Mouse (Mus musculus) forebrain, embryonic 16.5 days (tissue): ENCODE measurements around the gene Fgfr2. TPM values are rescaled to one million over a fixed set of nuclear protein-coding genes. Genes with fewer than 3 reads are reported as not detected.

Experiments
- ATAC-seq: fragments of 200-750 bp; cut with Nextera tagmentation; 2 replicates; pipeline ENCODE4 v1.8.0; 2017; ENCODE audit warnings: mild to moderate bottlenecking, moderate library complexity
- H3K27ac ChIP-seq: fragments of 300-500 bp; sonication (generic); 2 replicates; pipeline ENCODE4 v1.5.1; 2014; ENCODE audit warnings: low read length, control low read depth
- H3K27me3 ChIP-seq: fragments of 300-500 bp; sonication (generic); replicated peaks from 2 replicates; pipeline ENCODE4 v1.6.1; 2014; ENCODE audit warnings: low read length; ENCODE audit not compliant: control insufficient read depth, insufficient read depth
- H3K36me3 ChIP-seq: fragments of 300-500 bp; sonication (generic); 2 replicates; pipeline ENCODE4 v1.6.1; 2014; ENCODE audit not compliant: control insufficient read depth, insufficient read depth
- H3K4me1 ChIP-seq: fragments of 300-500 bp; sonication (generic); replicated peaks from 2 replicates; pipeline ENCODE4 v1.6.1; 2014; ENCODE audit warnings: low read length; ENCODE audit not compliant: control insufficient read depth, insufficient read depth
- H3K4me2 ChIP-seq: fragments of 300-500 bp; sonication (generic); 2 replicates; pipeline ENCODE4 v1.6.1; 2014; ENCODE audit warnings: mild to moderate bottlenecking, low read length, control low read depth
- H3K4me3 ChIP-seq: fragments of 300-500 bp; sonication (generic); replicated peaks from 2 replicates; pipeline ENCODE4 v1.5.1; 2014; ENCODE audit warnings: mild to moderate bottlenecking, low read length, control low read depth
- H3K9ac ChIP-seq: fragments of 300-500 bp; sonication (generic); replicated peaks from 2 replicates; pipeline ENCODE4 v1.6.1; 2014; ENCODE audit warnings: low read depth, low read length, control low read depth
- H3K9me3 ChIP-seq: fragments of 300-500 bp; sonication (generic); 2 replicates; pipeline ENCODE4 v1.6.1; 2016; ENCODE audit warnings: low read length; ENCODE audit not compliant: control insufficient read depth
- WGBS: fragments of 180-500 bp; shearing (Covaris S2); extraction: QIAGEN DNeasy Blood & Tissue Kit; methylation state at CpG from one replicate; pipeline ENCODE4 v1.1.7; 2014; 5-methylcytosine and 5-hydroxymethylcytosine counted together
- polyA plus RNA-seq: library from polyadenylated mRNA; unstranded; fragments of >200 nt; fragmentation: Nextera tagmentation; extraction: Ambion mirVana; gene quantifications from 2 replicates; pipeline ENCODE4 v1.2.1, GENCODE M21; 2015

Gene Fgfr2
- polyA plus RNA-seq, 1 experiment from 2014 or later, result 39.2 TPM

DNA sequence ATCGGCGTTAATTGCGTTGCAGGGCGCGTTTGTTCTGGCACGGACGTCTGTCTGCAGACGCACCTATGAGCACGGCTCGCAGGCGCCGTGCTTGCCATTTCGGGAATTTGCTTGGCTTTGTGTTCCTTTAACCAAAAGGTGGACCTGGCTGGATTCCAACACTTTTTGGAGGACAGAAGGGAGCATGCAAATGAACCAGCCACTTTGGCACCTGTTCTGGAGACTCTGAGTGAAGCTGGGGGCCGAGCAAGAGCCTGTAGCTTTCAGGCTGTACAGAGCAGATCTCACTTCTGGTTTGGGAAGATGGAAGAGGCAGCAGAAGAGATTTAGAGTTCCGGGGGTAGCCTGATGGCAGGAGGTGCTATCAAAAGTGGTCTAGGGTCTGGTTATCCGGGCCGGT, 1494.8 kb downstream of the Fgfr2 start:
- Histone ChIP-seq H3K27me3 (0 out of 2 replicates have a peak, but pooled peaks cover 4% of the 10 kb centered on the region), H3K4me3 (no peak overlapping the region), H3K4me2 (peak overlapping the region; percentile 18; the same call in 1 of the 2 replicates), H3K9me3 (no peaks in the 10 kb centered on the region), H3K4me1 (peaks cover 21% of the 10 kb centered on the region), H3K9ac (no peak overlapping the region), H3K27ac (peak overlapping the region; percentile 89), H3K36me3 (no peaks in the 10 kb centered on the region)
- WGBS, result 50% methylated on average over 17 of the region's 17 CpGs
- ATAC-seq, result peak; percentile 54

DNA sequence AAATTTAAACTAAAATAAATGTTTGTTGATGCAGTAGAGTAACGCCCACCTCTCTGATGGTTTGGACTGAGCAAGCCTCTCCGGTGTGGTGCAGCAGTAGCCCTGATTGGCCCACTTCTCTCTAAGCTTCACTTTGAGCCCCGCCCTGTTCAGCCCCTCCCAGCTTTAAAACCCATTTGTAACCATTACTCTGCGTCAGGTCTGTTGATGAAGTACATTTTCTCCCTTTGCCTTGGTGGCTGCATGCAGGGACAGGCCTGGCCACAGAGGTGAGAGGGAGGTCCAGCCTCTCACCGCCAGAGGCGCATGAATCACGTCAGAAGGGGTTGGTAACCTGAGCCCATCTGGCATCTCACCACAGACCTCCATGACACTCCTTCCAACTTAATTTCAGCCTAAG, 1513.5 kb downstream of the Fgfr2 start:
- Histone ChIP-seq H3K9ac (no peak overlapping the region), H3K4me3 (no peak overlapping the region), H3K27me3 (no peaks in the 10 kb centered on the region; the same call in 1 of the 2 replicates), H3K4me2 (no peak overlapping the region), H3K27ac (no peak overlapping the region), H3K9me3 (no peaks in the 10 kb centered on the region), H3K4me1 (no peaks in the 10 kb centered on the region), H3K36me3 (no peaks in the 10 kb centered on the region)
- 40% methylated on average over 7 of the region's 7 CpGs for WGBS
- ATAC-seq, result no peak

DNA sequence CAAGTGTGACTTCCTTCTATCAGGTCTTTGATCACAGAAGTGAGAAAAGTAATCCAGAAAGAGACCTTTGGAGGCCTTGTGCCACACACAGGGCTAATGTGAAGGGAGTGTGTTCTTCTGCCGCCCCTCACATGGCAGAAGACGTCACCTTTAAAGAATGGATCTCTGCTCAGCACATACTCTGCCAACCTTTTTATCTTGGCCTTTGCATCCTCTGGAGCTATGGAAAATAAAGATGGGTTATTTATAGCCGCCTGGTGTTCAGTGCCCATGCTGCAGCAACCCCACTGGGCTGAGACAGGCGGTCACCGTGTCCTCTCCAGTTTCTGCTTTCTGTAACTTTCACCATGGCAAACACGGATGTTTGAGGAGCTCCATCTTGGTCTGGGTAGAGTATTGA, 1515.1 kb downstream of the Fgfr2 start:
- no peaks in the 10 kb centered on the region; the same call in 1 of the 2 replicates for H3K27me3 ChIP-seq
- H3K36me3 ChIP-seq, result no peaks in the 10 kb centered on the region
- H3K4me2 ChIP-seq, result no peak overlapping the region
- no peak overlapping the region for H3K9ac ChIP-seq
- no peaks in the 10 kb centered on the region for H3K9me3 ChIP-seq
- H3K4me3 ChIP-seq, result no peak overlapping the region
- 91% methylated on average over 6 of the region's 6 CpGs for WGBS
- ATAC-seq, result no peak
- H3K4me1 ChIP-seq, result no peaks in the 10 kb centered on the region
- no peak overlapping the region for H3K27ac ChIP-seq

DNA sequence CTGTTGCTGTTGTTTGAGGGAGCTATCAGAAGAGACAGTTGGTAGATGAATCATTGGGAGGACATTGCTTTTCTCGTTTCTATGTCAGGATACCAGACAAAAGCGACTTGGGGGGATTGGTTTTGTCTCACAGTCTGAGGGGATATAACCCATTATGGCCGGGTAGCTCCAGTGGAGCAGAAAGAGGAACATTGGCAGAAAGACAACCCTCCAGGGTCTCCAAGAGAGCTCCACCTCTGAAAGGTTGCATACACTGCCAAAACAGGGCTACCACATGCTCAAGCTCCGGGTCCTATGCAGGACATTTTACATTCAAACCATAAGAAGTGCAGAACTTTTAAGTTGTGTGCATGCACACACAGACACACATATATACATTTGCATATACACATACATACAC, 1517.7 kb downstream of the Fgfr2 start:
- H3K4me3 ChIP-seq, result no peak overlapping the region
- H3K9ac ChIP-seq, result no peak overlapping the region
- no peak for ATAC-seq
- H3K27me3 ChIP-seq, result peaks cover 7% of the 10 kb centered on the region
- WGBS, result 64% methylated on average over 4 of the region's 4 CpGs
- no peak overlapping the region for H3K27ac ChIP-seq
- H3K9me3 ChIP-seq, result no peaks in the 10 kb centered on the region
- no peaks in the 10 kb centered on the region for H3K36me3 ChIP-seq
- H3K4me1 ChIP-seq, result no peaks in the 10 kb centered on the region; the same call in 1 of the 2 replicates
- no peak overlapping the region for H3K4me2 ChIP-seq

DNA sequence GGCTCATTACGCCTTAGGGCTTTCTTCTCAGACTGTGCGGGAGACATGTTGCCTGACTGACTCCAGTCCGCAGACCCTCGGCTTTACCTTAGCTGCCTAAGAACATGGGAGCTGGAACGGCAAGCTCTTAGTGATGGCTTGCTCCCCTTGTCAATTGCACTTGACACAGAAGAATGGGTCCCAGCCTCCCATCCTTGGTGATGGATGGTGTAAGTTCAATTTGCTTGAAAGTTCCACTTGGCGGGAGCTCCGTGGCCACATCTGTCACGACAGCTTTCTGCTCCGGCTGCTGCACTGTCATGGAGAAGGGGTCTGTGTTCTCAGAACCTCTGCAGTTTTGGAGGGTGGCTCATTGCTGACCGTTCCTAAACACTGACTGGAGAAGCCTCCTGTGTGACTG, 1518.2 kb downstream of the Fgfr2 start:
- H3K27ac ChIP-seq, result no peak overlapping the region
- H3K9ac ChIP-seq, result no peak overlapping the region
- no peak overlapping the region for H3K4me2 ChIP-seq
- peaks cover 10% of the 10 kb centered on the region for H3K27me3 ChIP-seq
- no peak overlapping the region for H3K4me3 ChIP-seq
- no peaks in the 10 kb centered on the region; the same call in 1 of the 2 replicates for H3K4me1 ChIP-seq
- no peaks in the 10 kb centered on the region for H3K36me3 ChIP-seq
- whole genome bisulfite sequencing, result 93% methylated on average over 10 of the region's 10 CpGs
- ATAC-seq, result no peak
- no peaks in the 10 kb centered on the region for H3K9me3 ChIP-seq

DNA sequence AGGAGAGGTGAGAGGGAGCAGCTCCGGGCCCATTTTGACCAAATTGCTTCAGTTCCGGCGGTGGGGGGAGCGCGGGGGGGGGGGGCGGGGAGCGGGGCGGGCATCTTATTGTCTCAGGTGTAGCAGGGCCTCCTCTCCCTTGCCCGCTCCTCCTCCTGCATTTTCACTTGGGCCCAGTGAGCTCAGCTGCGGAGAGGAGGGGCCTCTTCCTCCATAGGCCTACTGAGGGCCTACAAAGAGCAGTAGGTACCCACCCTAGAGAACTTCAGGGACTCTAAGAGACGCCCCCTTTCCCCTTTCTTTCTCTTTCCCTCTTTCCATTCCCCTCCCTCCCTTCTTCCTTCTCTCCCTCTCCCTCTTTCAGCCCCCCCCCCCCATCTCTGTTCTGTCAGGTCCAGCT, 1520.0 kb downstream of the Fgfr2 start:
- H3K27me3 ChIP-seq, result peaks cover 22% of the 10 kb centered on the region
- H3K4me3 ChIP-seq, result no peak overlapping the region
- WGBS, result 8% methylated on average over 11 of the region's 11 CpGs
- H3K4me1 ChIP-seq, result peaks cover 5% of the 10 kb centered on the region
- no peak overlapping the region for H3K4me2 ChIP-seq
- H3K9ac ChIP-seq, result no peak overlapping the region
- no peaks in the 10 kb centered on the region for H3K36me3 ChIP-seq
- ATAC-seq, result no peak
- no peak overlapping the region for H3K27ac ChIP-seq
- no peaks in the 10 kb centered on the region for H3K9me3 ChIP-seq

DNA sequence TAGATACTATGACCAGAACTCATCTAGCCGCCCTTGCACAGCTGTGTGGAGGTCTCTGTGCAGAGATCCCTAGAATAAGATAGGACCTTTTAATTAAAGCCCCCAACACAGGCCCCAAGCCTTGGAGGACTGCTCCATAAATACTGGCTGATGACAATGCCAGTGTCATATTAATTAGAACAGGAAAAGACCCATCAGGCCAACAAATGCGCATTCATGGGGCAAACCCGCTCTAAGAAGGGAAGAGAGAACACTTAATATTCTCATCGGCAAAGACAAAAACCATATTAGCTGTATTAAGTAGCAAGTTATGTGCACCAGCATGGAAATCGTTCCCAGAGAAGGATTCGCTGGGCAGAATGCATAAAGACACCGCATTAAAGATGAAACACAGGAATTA, 1521.0 kb downstream of the Fgfr2 start:
- WGBS, result 57% methylated on average over 7 of the region's 7 CpGs
- H3K27ac ChIP-seq, result no peak overlapping the region
- H3K27me3 ChIP-seq, result peaks cover 26% of the 10 kb centered on the region
- ATAC-seq, result no peak
- H3K9ac ChIP-seq, result no peak overlapping the region
- peaks cover 10% of the 10 kb centered on the region for H3K4me1 ChIP-seq
- H3K36me3 ChIP-seq, result no peaks in the 10 kb centered on the region
- H3K9me3 ChIP-seq, result no peaks in the 10 kb centered on the region
- no peak overlapping the region for H3K4me3 ChIP-seq
- no peak overlapping the region for H3K4me2 ChIP-seq

DNA sequence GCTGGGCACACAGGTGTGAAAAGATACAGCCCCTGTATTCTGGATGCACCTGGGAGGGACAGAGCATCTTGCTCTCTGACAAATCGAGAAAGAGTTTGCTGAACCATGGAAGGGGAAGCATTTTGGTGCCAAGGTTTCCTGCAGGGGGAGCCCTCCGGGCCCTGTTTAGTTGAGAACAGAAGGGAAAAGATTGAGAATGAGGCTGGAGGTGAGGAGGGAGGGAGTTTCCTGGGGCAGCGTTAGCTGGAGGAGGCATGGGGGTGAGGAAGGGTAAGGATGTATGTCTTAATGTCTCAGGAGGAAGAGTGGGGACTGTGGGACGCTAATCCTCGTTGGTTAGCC, 1524.7 kb downstream of the Fgfr2 start:
- no peak; the same call in 1 of the 2 replicates for ATAC-seq
- H3K9me3 ChIP-seq, result no peaks in the 10 kb centered on the region
- peaks cover 10% of the 10 kb centered on the region for H3K4me1 ChIP-seq
- H3K27me3 ChIP-seq, result peaks cover 40% of the 10 kb centered on the region
- no peak overlapping the region for H3K4me3 ChIP-seq
- no peaks in the 10 kb centered on the region for H3K36me3 ChIP-seq
- 0% methylated on average over 5 of the region's 5 CpGs for WGBS
- H3K4me2 ChIP-seq, result peak overlapping the region; percentile 31; the same call in 1 of the 2 replicates
- peak overlapping the region; percentile 16 for H3K9ac ChIP-seq
- no peak overlapping the region for H3K27ac ChIP-seq

DNA sequence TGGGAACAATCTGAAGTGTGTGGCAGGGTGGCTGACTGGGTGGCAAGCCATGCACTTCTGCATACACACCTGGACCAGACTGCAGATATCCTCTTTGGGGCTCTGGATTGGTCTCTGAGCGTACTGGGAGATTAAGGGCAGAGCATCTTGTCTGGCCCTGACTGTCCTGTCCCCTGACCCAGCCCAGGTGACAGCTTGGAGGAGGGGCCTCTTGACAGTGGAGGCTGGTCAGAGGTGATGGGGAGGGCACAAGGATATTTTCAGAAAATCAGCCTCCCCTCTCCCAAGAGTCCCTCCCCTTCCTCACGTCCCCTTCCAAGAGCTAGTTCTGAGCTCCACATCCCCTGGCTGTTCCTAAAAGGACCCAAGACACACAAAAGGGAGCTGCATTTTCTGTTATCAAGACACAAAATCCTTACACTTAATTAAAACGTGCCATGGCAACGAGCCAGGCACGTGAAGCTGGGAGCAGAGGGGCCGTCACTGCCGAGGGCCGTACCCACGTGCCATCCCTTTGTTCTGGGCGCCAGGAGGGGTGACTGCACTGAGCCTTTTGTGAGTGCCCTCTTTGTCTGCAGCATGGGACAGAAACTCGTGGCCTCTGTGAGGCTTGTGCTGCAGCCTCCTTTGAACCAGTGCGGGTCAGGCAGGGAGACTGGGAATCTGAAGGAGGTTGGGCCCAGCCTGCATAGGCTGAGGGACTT, 1525.2 kb downstream of the Fgfr2 start:
- 6% methylated on average over 12 of the region's 12 CpGs for WGBS
- H3K4me3 ChIP-seq, result no peak overlapping the region
- peaks cover 10% of the 10 kb centered on the region for H3K4me1 ChIP-seq
- no peaks in the 10 kb centered on the region for H3K9me3 ChIP-seq
- peak; percentile 63 for ATAC-seq
- peak overlapping the region; percentile 31 for H3K4me2 ChIP-seq
- peaks cover 42% of the 10 kb centered on the region for H3K27me3 ChIP-seq
- H3K9ac ChIP-seq, result peak overlapping the region; percentile 16
- H3K36me3 ChIP-seq, result no peaks in the 10 kb centered on the region
- no peak overlapping the region for H3K27ac ChIP-seq
